Mouse (Mus musculus) layer of hippocampus, adult 9-11 months (tissue): Measurements from ENCODE around the gene Insig2.

Experiments
- DNase-seq: peaks from one replicate; pipeline ENCODE4 v3.0.0; 2022

Gene Insig2

DNA sequence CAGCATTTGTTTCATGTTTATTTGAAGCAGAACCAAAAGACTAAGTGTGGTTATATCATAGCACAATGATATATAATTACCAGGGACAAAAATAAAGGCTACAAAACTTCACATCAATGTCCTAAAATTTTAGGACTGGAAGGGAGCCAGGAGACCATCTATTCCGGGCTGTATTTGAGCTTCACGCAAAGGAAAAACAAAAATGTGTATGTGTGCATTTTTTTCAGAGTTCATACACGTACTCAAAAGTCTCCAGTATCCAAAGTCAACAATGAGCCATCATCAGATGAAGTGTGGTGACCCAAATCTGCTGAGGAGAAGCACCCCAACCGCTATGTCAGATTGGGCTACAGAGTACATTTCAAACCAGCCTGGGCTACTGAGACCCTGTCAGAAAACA is 8.9 kb downstream of the Insig2 start:
- no peak for DNase-seq

GRCm38 (mm10) chr1:121314766-121315428 is 17.5 kb downstream of the Insig2 start:
- DNase-seq, result no peak

GRCm38 (mm10) chr1:121313181-121313580 is 19.2 kb downstream of the Insig2 start:
- no peak for DNase-seq

DNA sequence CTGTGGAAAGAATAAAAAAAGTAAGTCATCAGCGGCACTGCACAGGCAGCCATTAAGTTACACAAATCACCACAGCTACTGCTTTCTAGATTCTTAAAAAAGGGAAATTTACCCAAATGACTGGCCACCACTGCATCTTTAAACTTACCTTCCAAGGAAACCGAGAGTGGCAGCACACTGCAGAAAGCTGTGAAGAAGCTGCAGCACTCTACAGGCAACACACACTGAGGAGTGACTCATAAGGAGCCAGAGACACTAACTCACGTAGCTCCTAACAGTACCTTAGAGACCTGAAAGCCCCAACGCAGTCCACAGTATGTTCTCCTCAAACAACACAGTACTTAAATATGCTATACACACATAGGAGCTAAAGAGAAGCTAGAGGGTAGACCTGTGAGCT is 20.1 kb downstream of the Insig2 start:
- DNase-seq, result no peak

DNA sequence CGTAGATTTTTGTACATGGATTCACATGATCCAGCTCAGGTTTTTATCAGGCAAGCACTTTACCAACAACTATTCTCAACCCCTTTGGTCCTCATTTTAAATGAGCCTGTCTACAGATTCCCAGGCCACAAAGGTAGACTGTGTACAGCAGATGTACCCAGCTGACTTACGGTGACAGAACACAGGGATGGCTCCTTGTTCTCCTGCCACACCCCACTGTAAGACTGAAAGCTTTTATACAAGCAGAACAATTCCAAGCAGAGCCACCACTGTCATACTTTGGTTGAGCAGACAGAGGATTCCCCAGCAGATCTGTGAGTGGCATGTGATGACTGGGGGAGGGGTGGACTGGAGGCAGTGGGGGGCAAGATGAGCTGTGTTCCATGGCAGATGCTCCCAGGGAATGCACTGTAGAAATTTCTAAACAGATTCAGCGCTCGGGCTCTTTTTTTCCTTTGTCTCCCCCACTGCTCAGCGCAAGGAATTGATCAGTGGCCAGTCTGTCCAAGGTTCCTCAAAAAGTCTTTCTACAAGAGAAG is 35.6 kb downstream of the Insig2 start:
- DNase-seq, result peak; percentile 65

GRCm38 (mm10) chr1:121293571-121293970 is 38.8 kb downstream of the Insig2 start:
- no peak for DNase-seq

DNA sequence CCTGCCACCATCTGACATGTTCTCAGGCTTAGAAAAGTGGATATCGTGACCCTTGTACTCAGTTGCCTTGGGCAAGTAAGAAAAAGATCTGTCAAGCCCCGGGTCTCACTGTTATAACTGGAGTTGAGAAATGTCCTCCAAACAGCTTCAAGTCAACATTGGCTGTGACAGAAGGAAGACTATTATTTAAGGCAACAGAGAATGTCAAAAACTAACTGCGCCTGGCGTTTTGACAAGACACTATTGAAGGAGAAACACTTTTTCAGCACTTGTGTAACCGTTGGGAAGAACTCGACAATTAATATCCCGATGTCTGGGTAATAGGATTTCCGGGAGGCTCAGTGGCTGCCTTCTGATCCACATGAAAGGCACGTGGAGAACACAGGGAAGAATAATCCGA is 41.5 kb downstream of the Insig2 start:
- DNase-seq, result no peak

DNA sequence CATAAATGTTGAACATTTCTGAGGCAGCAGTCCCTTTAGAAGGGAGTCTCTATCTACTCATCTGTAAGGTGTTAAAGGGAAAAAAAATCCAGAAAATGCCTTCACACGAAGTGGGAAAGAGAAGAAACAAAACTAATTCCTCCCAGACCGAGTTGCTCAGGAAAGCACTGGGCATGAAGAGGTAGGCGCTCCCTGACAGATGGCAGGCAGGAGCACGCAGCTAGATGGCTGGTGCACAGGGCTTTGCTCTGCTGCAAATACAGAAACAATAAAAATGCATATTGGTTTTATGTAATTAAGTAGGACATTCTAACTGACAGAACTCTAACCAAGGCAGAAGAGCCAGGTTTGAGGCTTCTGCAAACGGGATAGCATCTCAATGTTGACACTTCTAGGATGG is 42.0 kb downstream of the Insig2 start:
- DNase-seq, result peak; percentile 49

DNA sequence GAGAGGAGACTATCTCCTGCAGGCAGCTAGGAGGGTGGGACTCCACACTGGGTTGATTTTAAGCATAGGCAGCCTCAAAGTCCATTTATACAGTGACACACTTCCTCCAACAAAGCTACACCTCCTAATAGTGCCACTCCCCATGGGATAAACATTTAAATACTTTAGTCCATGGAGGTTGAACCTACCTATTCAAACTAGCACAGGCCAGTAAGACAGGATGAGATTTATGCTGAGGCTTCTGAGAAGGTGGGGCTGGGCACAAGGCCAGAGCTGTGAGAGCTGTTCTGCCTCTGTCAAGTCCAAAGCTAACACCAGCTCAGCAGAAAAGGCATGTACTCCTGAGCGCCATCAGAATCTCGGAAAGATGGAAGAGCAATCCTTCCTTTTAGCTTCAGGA is 48.2 kb downstream of the Insig2 start:
- DNase-seq, result no peak

GRCm38 (mm10) chr1:121280501-121280900 is 51.9 kb downstream of the Insig2 start:
- no peak for DNase-seq

GRCm38 (mm10) chr1:121278370-121278769 is 54.0 kb downstream of the Insig2 start:
- DNase-seq, result no peak

DNA sequence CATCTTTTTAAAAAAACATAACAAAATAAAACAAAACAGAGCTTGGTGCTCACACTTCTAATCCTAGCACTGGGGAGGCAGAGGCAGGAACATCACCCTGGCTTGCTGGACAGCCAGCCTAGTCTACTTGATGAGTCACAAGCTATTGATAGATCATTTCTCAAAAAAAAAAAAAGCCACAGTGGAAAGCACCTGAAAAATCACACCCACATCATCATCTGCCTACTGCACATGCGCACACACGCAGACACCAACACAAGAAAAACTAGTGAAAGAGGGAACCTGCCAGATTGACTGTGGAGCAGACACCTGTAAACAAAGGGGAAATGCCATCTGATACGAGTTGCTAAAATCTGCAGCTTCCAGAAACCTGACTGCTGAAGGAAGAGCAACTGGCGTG is 54.9 kb downstream of the Insig2 start:
- no peak for DNase-seq

GRCm38 (mm10) chr1:121275961-121276506 is 56.4 kb downstream of the Insig2 start:
- DNase-seq, result no peak

GRCm38 (mm10) chr1:121260171-121260741 is 72.1 kb downstream of the Insig2 start:
- no peak for DNase-seq
